Mouse (Mus musculus): ENCODE data around the gene Kdm6b. TPM values are rescaled to one million over a fixed set of nuclear protein-coding genes. Genes with fewer than 3 reads are reported as not detected.
"Not testable (repeated sequence)": the region's sequence is repeated elsewhere in the genome, so short reads cannot be mapped to it uniquely, and the experiment has no call there.

Gene Kdm6b
- total RNA-seq, 1 experiment from 2014 or later: 4.4 TPM

- no peak for ATAC-seq (replicated peaks in 1 of 2; ENCODE audit: insufficient read depth in 1 of 2, low FRiP score in 2 of 2, low TSS enrichment in 1 of 2, low read depth in 1 of 2, poor library complexity in 2 of 2, severe bottlenecking in 2 of 2)
These were observed 14.8 kb downstream of the Kdm6b start for GRCm38 (mm10) chr11:69398486-69399200.

GRCm38 (mm10) chr11:69398059-69398458, 15.4 kb downstream of the Kdm6b start, which contains the start of gene Tmem88:
Tmem88 (minus strand) TSS chr11:69398234.
- no peak for ATAC-seq (replicated peaks in 1 of 2; ENCODE audit: insufficient read depth in 1 of 2, low FRiP score in 2 of 2, low TSS enrichment in 1 of 2, low read depth in 1 of 2, poor library complexity in 2 of 2, severe bottlenecking in 2 of 2)

GRCm38 (mm10) chr11:69397581-69398057, 15.9 kb downstream of the Kdm6b start:
- ATAC-seq (replicated peaks in 1 of 2; ENCODE audit: insufficient read depth in 1 of 2, low FRiP score in 2 of 2, low TSS enrichment in 1 of 2, low read depth in 1 of 2, poor library complexity in 2 of 2, severe bottlenecking in 2 of 2): no peak

GRCm38 (mm10) chr11:69396772-69397171, 16.7 kb downstream of the Kdm6b start:
- ATAC-seq (replicated peaks in 1 of 2; ENCODE audit: insufficient read depth in 1 of 2, low FRiP score in 2 of 2, low TSS enrichment in 1 of 2, low read depth in 1 of 2, poor library complexity in 2 of 2, severe bottlenecking in 2 of 2): peak in 1 of 2 experiments; percentile 4; a peak in 1 of 4 replicates

- peak; percentile 80 to 87 for ATAC-seq (replicated peaks in 1 of 2; ENCODE audit: insufficient read depth in 1 of 2, low FRiP score in 2 of 2, low TSS enrichment in 1 of 2, low read depth in 1 of 2, poor library complexity in 2 of 2, severe bottlenecking in 2 of 2)
These were observed 17.7 kb downstream of the Kdm6b start for GRCm38 (mm10) chr11:69395634-69396373.

- ATAC-seq (replicated peaks in 1 of 2; ENCODE audit: insufficient read depth in 1 of 2, low FRiP score in 2 of 2, low TSS enrichment in 1 of 2, low read depth in 1 of 2, poor library complexity in 2 of 2, severe bottlenecking in 2 of 2): peak; percentile 63 to 66
These were observed 18.2 kb downstream of the Kdm6b start, which contains the start of the genes Naa38 and Cyb5d1 for GRCm38 (mm10) chr11:69395235-69395633. Naa38 (plus strand) TSS chr11:69395487. Cyb5d1 (minus strand) TSS chr11:69395631.

GRCm38 (mm10) chr11:69394591-69395167, 18.8 kb downstream of the Kdm6b start:
- not testable (repeated sequence) for ATAC-seq (replicated peaks in 1 of 2; ENCODE audit: insufficient read depth in 1 of 2, low FRiP score in 2 of 2, low TSS enrichment in 1 of 2, low read depth in 1 of 2, poor library complexity in 2 of 2, severe bottlenecking in 2 of 2)

- ATAC-seq (replicated peaks in 1 of 2; ENCODE audit: insufficient read depth in 1 of 2, low FRiP score in 2 of 2, low TSS enrichment in 1 of 2, low read depth in 1 of 2, poor library complexity in 2 of 2, severe bottlenecking in 2 of 2): no peak; a peak in 1 of 4 replicates
These were observed 23.0 kb downstream of the Kdm6b start for GRCm38 (mm10) chr11:69390400-69391034.

GRCm38 (mm10) chr11:69389531-69390399, 23.7 kb downstream of the Kdm6b start:
- ATAC-seq (replicated peaks in 1 of 2; ENCODE audit: insufficient read depth in 1 of 2, low FRiP score in 2 of 2, low TSS enrichment in 1 of 2, low read depth in 1 of 2, poor library complexity in 2 of 2, severe bottlenecking in 2 of 2): no peak

- no peak for ATAC-seq (replicated peaks in 1 of 2; ENCODE audit: insufficient read depth in 1 of 2, low FRiP score in 2 of 2, low TSS enrichment in 1 of 2, low read depth in 1 of 2, poor library complexity in 2 of 2, severe bottlenecking in 2 of 2)
These were observed 24.8 kb downstream of the Kdm6b start for GRCm38 (mm10) chr11:69388680-69389079.

- ATAC-seq (replicated peaks in 1 of 2; ENCODE audit: insufficient read depth in 1 of 2, low FRiP score in 2 of 2, low TSS enrichment in 1 of 2, low read depth in 1 of 2, poor library complexity in 2 of 2, severe bottlenecking in 2 of 2): no peak
These were observed 26.7 kb downstream of the Kdm6b start for GRCm38 (mm10) chr11:69386758-69387157.

GRCm38 (mm10) chr11:69384979-69385378, 28.5 kb downstream of the Kdm6b start:
- no peak for ATAC-seq (replicated peaks in 1 of 2; ENCODE audit: insufficient read depth in 1 of 2, low FRiP score in 2 of 2, low TSS enrichment in 1 of 2, low read depth in 1 of 2, poor library complexity in 2 of 2, severe bottlenecking in 2 of 2)

GRCm38 (mm10) chr11:69382478-69383105, 30.9 kb downstream of the Kdm6b start:
- ATAC-seq (replicated peaks in 1 of 2; ENCODE audit: insufficient read depth in 1 of 2, low FRiP score in 2 of 2, low TSS enrichment in 1 of 2, low read depth in 1 of 2, poor library complexity in 2 of 2, severe bottlenecking in 2 of 2): no peak

- no peak for ATAC-seq (replicated peaks in 1 of 2; ENCODE audit: insufficient read depth in 1 of 2, low FRiP score in 2 of 2, low TSS enrichment in 1 of 2, low read depth in 1 of 2, poor library complexity in 2 of 2, severe bottlenecking in 2 of 2)
These were observed 32.1 kb downstream of the Kdm6b start for GRCm38 (mm10) chr11:69381356-69381755.

GRCm38 (mm10) chr11:69379600-69379999, 33.9 kb downstream of the Kdm6b start:
- ATAC-seq (replicated peaks in 1 of 2; ENCODE audit: insufficient read depth in 1 of 2, low FRiP score in 2 of 2, low TSS enrichment in 1 of 2, low read depth in 1 of 2, poor library complexity in 2 of 2, severe bottlenecking in 2 of 2): 0 out of 4 replicates have a peak, but pooled peaks of 1 of the 2 experiments have one; percentile 32

GRCm38 (mm10) chr11:69377766-69378165, 35.7 kb downstream of the Kdm6b start:
- ATAC-seq (replicated peaks in 1 of 2; ENCODE audit: insufficient read depth in 1 of 2, low FRiP score in 2 of 2, low TSS enrichment in 1 of 2, low read depth in 1 of 2, poor library complexity in 2 of 2, severe bottlenecking in 2 of 2): no peak
